Mouse (Mus musculus) duodenum, adult 2 months (tissue): ENCODE results near the gene Iqca. TPM values are rescaled to one million over a fixed set of nuclear protein-coding genes. Genes with fewer than 3 reads are reported as not detected.

Experiments used
- polyA plus RNA-seq: library from polyadenylated mRNA; depleted of rRNA; stranded (reverse); fragments of >200 nt; gene quantifications from 2 replicates; pipeline ENCODE4 v1.2.3, GENCODE M21; 2012; ENCODE audit warnings: low replicate concordance; rRNA removed

Gene Iqca
- polyA plus RNA-seq: not detected in 2 replicates

DNA sequence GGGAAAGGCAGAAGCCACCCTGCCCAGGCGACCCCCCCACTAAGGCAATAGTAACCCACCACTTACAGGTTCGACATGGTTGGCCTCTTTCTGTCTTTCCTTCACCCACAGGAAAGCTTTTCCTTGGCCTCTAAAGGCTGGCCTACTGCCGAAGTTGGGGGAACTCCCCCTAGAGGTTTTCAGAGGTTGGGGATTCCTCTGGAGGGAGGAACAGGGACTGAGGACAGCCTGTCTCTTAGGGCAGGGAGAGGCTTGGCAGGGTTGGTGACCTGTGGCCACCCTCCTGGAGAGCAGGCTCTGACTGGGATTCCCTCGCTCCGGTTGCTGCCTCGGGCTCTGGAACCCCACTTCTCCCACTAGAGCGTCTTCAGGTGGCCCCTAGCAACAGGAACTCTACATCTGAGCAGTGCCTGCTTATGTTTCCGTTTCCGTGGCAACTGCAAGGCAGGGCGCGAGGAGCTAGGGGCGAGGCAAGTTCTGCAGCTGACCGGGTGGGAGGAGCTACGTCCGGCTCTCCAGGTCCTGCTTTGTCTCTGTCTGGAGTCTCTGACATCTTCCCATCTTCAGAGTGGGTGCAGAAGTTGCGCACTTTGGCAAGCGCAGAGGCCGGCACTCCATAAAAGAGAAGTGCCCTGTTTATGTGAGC lies at the start of gene Iqca:
Gene Iqca, minus strand, starts transcription at position 303 of the 646 bp plus-strand sequence.

GRCm38 (mm10) chr1:90014446-90014845 lies 138.8 kb downstream of the Iqca start, which contains the start of gene Asb18:
Gene Asb18 (minus strand): TSS chr1:90014666.

Other genes starting within 250 kb of the Iqca start
- gene Gbx2, start 222.2 kb downstream of the Iqca start, polyA plus RNA-seq: 0.06 and 0.21 TPM in 2 replicates
- not detected in 2 replicates for gene Asb18, start 138.7 kb downstream of the Iqca start, polyA plus RNA-seq
- 16.7 and 20.7 TPM in 2 replicates for gene Ackr3, start 50.6 kb upstream of the Iqca start, polyA plus RNA-seq